Mouse (Mus musculus) MEL-GATA-1-ER (cell line): ENCODE data around the gene Tpbgl.

ENCODE experiments used
- DNase-seq: peaks from one replicate; pipeline ENCODE4 v3.0.0-alpha.2; 2012; ENCODE audit warnings: low read depth; ENCODE audit errors: extremely low read depth

Gene Tpbgl

GRCm38 (mm10) chr7:99642078-99642477 is 15.2 kb upstream of the Tpbgl start:
- peak; percentile 29 for DNase-seq

- no peak for DNase-seq
Measured at GRCm38 (mm10) chr7:99641245-99641644, 14.3 kb upstream of the Tpbgl start.

GRCm38 (mm10) chr7:99633966-99634665 is 7.2 kb upstream of the Tpbgl start:
- no peak for DNase-seq

GRCm38 (mm10) chr7:99632286-99632685 is 5.4 kb upstream of the Tpbgl start:
- no peak for DNase-seq

- no peak for DNase-seq
Measured at GRCm38 (mm10) chr7:99627366-99627765, 463 bp upstream of the Tpbgl start.

GRCm38 (mm10) chr7:99625722-99626375 is 1.1 kb downstream of the Tpbgl start:
- DNase-seq: no peak

GRCm38 (mm10) chr7:99618860-99619259 is 8.0 kb downstream of the Tpbgl start:
- DNase-seq: no peak

GRCm38 (mm10) chr7:99618264-99618663 is 8.6 kb downstream of the Tpbgl start:
- no peak for DNase-seq

GRCm38 (mm10) chr7:99607632-99608031 is 19.3 kb downstream of the Tpbgl start:
- DNase-seq: peak; percentile 25

GRCm38 (mm10) chr7:99606766-99607165 is 20.1 kb downstream of the Tpbgl start:
- DNase-seq: no peak

GRCm38 (mm10) chr7:99606303-99606702 is 20.6 kb downstream of the Tpbgl start:
- DNase-seq: no peak

- DNase-seq: no peak
Measured at GRCm38 (mm10) chr7:99605058-99605457, 21.8 kb downstream of the Tpbgl start.

- DNase-seq: no peak
Measured at GRCm38 (mm10) chr7:99603875-99604662, 22.8 kb downstream of the Tpbgl start.

GRCm38 (mm10) chr7:99598722-99599121 is 28.2 kb downstream of the Tpbgl start:
- DNase-seq: no peak

GRCm38 (mm10) chr7:99593868-99594803 is 32.8 kb downstream of the Tpbgl start:
- peak; percentile 98 for DNase-seq

GRCm38 (mm10) chr7:99592669-99593068 is 34.2 kb downstream of the Tpbgl start:
- DNase-seq: peak; percentile 26

- no peak for DNase-seq
Measured at GRCm38 (mm10) chr7:99590646-99591045, 36.3 kb downstream of the Tpbgl start.

- peak; percentile 51 for DNase-seq
Measured at GRCm38 (mm10) chr7:99590064-99590463, 36.8 kb downstream of the Tpbgl start.

GRCm38 (mm10) chr7:99585976-99586375 is 40.9 kb downstream of the Tpbgl start:
- no peak for DNase-seq

- DNase-seq: no peak
Measured at GRCm38 (mm10) chr7:99583625-99584024, 43.3 kb downstream of the Tpbgl start.

- no peak for DNase-seq
Measured at GRCm38 (mm10) chr7:99582867-99583266, 44.0 kb downstream of the Tpbgl start.
